Mouse (Mus musculus): Measurements from ENCODE around the gene Dynll1. TPM values are rescaled to one million over a fixed set of nuclear protein-coding genes. Genes with fewer than 3 reads are reported as not detected.

Dynll1 gene
- polyA plus RNA-seq, 1 experiment from 2014 or later = 470 TPM

- Histone ChIP-seq H3K36me3 (ENCODE audit: control insufficient read depth, insufficient read depth) (0 out of 2 replicates have a peak, but pooled peaks cover 3% of the 10 kb centered on the region), H3K27ac (ENCODE audit: low read length) (peak within 1 kb of the TSS; percentile 89), H3K4me3 (ENCODE audit: low read depth, low read length) (peak within 1 kb of the TSS; percentile 96), H3K4me2 (ENCODE audit: low read depth, low read length) (peak within 1 kb of the TSS; percentile 79), H3K9me3 (replicated peaks; ENCODE audit: control insufficient read depth, low read length) (no peaks in the 10 kb centered on the region), H3K27me3 (ENCODE audit: control insufficient read depth, insufficient read depth, low read depth, low read length) (no peaks in the 10 kb centered on the region), H3K9ac (ENCODE audit: low read depth, low read length) (peak within 1 kb of the TSS; percentile 98), H3K4me1 (ENCODE audit: control insufficient read depth, low read depth, low read length) (peaks cover 46% of the 10 kb centered on the region)
- peak; percentile 86 for ATAC-seq (ENCODE audit: low read depth)
- WGBS (ENCODE audit: insufficient replicate concordance) = 14% methylated on average over 26 of the region's 26 CpGs
These were observed 27.8 kb downstream of the Dynll1 start, which contains the start of gene Rnf10 for GRCm38 (mm10) chr5:115272812-115273548. Gene Rnf10, minus strand, starts transcription at chr5:115272898.

GRCm38 (mm10) chr5:115271931-115272811 lies 28.6 kb downstream of the Dynll1 start:
- peak; percentile 55 for ATAC-seq (ENCODE audit: low read depth)
- Histone ChIP-seq H3K4me3 (ENCODE audit: low read depth, low read length) (peak overlapping the region; percentile 96), H3K9ac (ENCODE audit: low read depth, low read length) (peak overlapping the region; percentile 98), H3K9me3 (replicated peaks; ENCODE audit: control insufficient read depth, low read length) (no peaks in the 10 kb centered on the region), H3K27me3 (ENCODE audit: control insufficient read depth, insufficient read depth, low read depth, low read length) (no peaks in the 10 kb centered on the region), H3K27ac (ENCODE audit: low read length) (peak overlapping the region; percentile 89), H3K4me1 (ENCODE audit: control insufficient read depth, low read depth, low read length) (peaks cover 50% of the 10 kb centered on the region), H3K36me3 (ENCODE audit: control insufficient read depth, insufficient read depth) (0 out of 2 replicates have a peak, but pooled peaks cover 3% of the 10 kb centered on the region), H3K4me2 (ENCODE audit: low read depth, low read length) (peak overlapping the region; percentile 74)
- WGBS (ENCODE audit: insufficient replicate concordance) = under 1% methylated on average over 76 of the region's 77 CpGs

- ATAC-seq (ENCODE audit: low read depth) = no peak
- Histone ChIP-seq H3K27ac (ENCODE audit: low read length) (peak overlapping the region; percentile 99), H3K9ac (ENCODE audit: low read depth, low read length) (peak overlapping the region; percentile 60), H3K4me3 (ENCODE audit: low read depth, low read length) (peak overlapping the region; percentile 96), H3K4me2 (ENCODE audit: low read depth, low read length) (peak overlapping the region; percentile 74), H3K36me3 (ENCODE audit: control insufficient read depth, insufficient read depth) (peaks cover 4% of the 10 kb centered on the region; the same call in 1 of the 2 replicates), H3K9me3 (replicated peaks; ENCODE audit: control insufficient read depth, low read length) (no peaks in the 10 kb centered on the region), H3K4me1 (ENCODE audit: control insufficient read depth, low read depth, low read length) (peaks cover 69% of the 10 kb centered on the region), H3K27me3 (ENCODE audit: control insufficient read depth, insufficient read depth, low read depth, low read length) (no peaks in the 10 kb centered on the region)
- WGBS (ENCODE audit: insufficient replicate concordance) = 81% methylated on average over 1 of the region's 1 CpGs
These were observed 30.8 kb downstream of the Dynll1 start for GRCm38 (mm10) chr5:115269969-115270368.

- H3K27ac ChIP-seq (ENCODE audit: low read length) = peak overlapping the region; percentile 99
- peak overlapping the region; percentile 74 for H3K4me2 ChIP-seq (ENCODE audit: low read depth, low read length)
- H3K9ac ChIP-seq (ENCODE audit: low read depth, low read length) = peak overlapping the region; percentile 60
- no peaks in the 10 kb centered on the region for H3K27me3 ChIP-seq (ENCODE audit: control insufficient read depth, insufficient read depth, low read depth, low read length)
- H3K4me3 ChIP-seq (ENCODE audit: low read depth, low read length) = peak overlapping the region; percentile 96
- no peak for ATAC-seq (ENCODE audit: low read depth)
- H3K9me3 ChIP-seq (replicated peaks; ENCODE audit: control insufficient read depth, low read length) = no peaks in the 10 kb centered on the region
- peaks cover 6% of the 10 kb centered on the region; the same call in 1 of the 2 replicates for H3K36me3 ChIP-seq (ENCODE audit: control insufficient read depth, insufficient read depth)
- 29% methylated on average over 3 of the region's 3 CpGs for WGBS (ENCODE audit: insufficient replicate concordance)
- peaks cover 69% of the 10 kb centered on the region for H3K4me1 ChIP-seq (ENCODE audit: control insufficient read depth, low read depth, low read length)
These were observed 32.5 kb downstream of the Dynll1 start for GRCm38 (mm10) chr5:115268266-115268665.

- H3K9me3 ChIP-seq (replicated peaks; ENCODE audit: control insufficient read depth, low read length) = no peaks in the 10 kb centered on the region
- peaks cover 72% of the 10 kb centered on the region for H3K4me1 ChIP-seq (ENCODE audit: control insufficient read depth, low read depth, low read length)
- H3K4me3 ChIP-seq (ENCODE audit: low read depth, low read length) = peak overlapping the region; percentile 96
- H3K27me3 ChIP-seq (ENCODE audit: control insufficient read depth, insufficient read depth, low read depth, low read length) = no peaks in the 10 kb centered on the region
- peak overlapping the region; percentile 99 for H3K27ac ChIP-seq (ENCODE audit: low read length)
- peaks cover 11% of the 10 kb centered on the region for H3K36me3 ChIP-seq (ENCODE audit: control insufficient read depth, insufficient read depth)
- peak overlapping the region; percentile 68 for H3K9ac ChIP-seq (ENCODE audit: low read depth, low read length)
- H3K4me2 ChIP-seq (ENCODE audit: low read depth, low read length) = peak overlapping the region; percentile 74
- WGBS (ENCODE audit: insufficient replicate concordance) = 23% methylated on average over 3 of the region's 3 CpGs
- ATAC-seq (ENCODE audit: low read depth) = no peak
These were observed 33.2 kb downstream of the Dynll1 start for GRCm38 (mm10) chr5:115267469-115268045.

- Histone ChIP-seq H3K4me1 (ENCODE audit: control insufficient read depth, low read depth, low read length) (peaks cover 77% of the 10 kb centered on the region), H3K9ac (ENCODE audit: low read depth, low read length) (peak overlapping the region; percentile 68), H3K4me2 (ENCODE audit: low read depth, low read length) (peak overlapping the region; percentile 74), H3K27ac (ENCODE audit: low read length) (peak overlapping the region; percentile 99), H3K9me3 (replicated peaks; ENCODE audit: control insufficient read depth, low read length) (no peaks in the 10 kb centered on the region), H3K36me3 (ENCODE audit: control insufficient read depth, insufficient read depth) (peaks cover 14% of the 10 kb centered on the region), H3K27me3 (ENCODE audit: control insufficient read depth, insufficient read depth, low read depth, low read length) (no peaks in the 10 kb centered on the region), H3K4me3 (ENCODE audit: low read depth, low read length) (peak overlapping the region; percentile 96)
- ATAC-seq (ENCODE audit: low read depth) = peak; percentile 89
- 21% methylated on average over 8 of the region's 8 CpGs for WGBS (ENCODE audit: insufficient replicate concordance)
These were observed 33.9 kb downstream of the Dynll1 start for GRCm38 (mm10) chr5:115266787-115267468.

- Histone ChIP-seq H3K27me3 (ENCODE audit: control insufficient read depth, insufficient read depth, low read depth, low read length) (no peaks in the 10 kb centered on the region), H3K36me3 (ENCODE audit: control insufficient read depth, insufficient read depth) (peaks cover 14% of the 10 kb centered on the region), H3K9ac (ENCODE audit: low read depth, low read length) (peak overlapping the region; percentile 63), H3K27ac (ENCODE audit: low read length) (peak overlapping the region; percentile 99), H3K4me2 (ENCODE audit: low read depth, low read length) (peak overlapping the region; percentile 68), H3K4me1 (ENCODE audit: control insufficient read depth, low read depth, low read length) (peaks cover 80% of the 10 kb centered on the region), H3K9me3 (replicated peaks; ENCODE audit: control insufficient read depth, low read length) (no peaks in the 10 kb centered on the region), H3K4me3 (ENCODE audit: low read depth, low read length) (peak overlapping the region; percentile 49)
- ATAC-seq (ENCODE audit: low read depth) = peak; percentile 48
- 63% methylated on average over 5 of the region's 5 CpGs for WGBS (ENCODE audit: insufficient replicate concordance)
These were observed 34.5 kb downstream of the Dynll1 start for GRCm38 (mm10) chr5:115266340-115266739.

GRCm38 (mm10) chr5:115262502-115263291 lies 38.1 kb downstream of the Dynll1 start:
- no peak for ATAC-seq (ENCODE audit: low read depth)
- peaks cover 38% of the 10 kb centered on the region for H3K36me3 ChIP-seq (ENCODE audit: control insufficient read depth, insufficient read depth)
- H3K4me3 ChIP-seq (ENCODE audit: low read depth, low read length) = no peak overlapping the region
- no peak overlapping the region for H3K9ac ChIP-seq (ENCODE audit: low read depth, low read length)
- H3K9me3 ChIP-seq (replicated peaks; ENCODE audit: control insufficient read depth, low read length) = no peaks in the 10 kb centered on the region
- 85% methylated on average over 14 of the region's 14 CpGs for WGBS (ENCODE audit: insufficient replicate concordance)
- peaks cover 57% of the 10 kb centered on the region for H3K4me1 ChIP-seq (ENCODE audit: control insufficient read depth, low read depth, low read length)
- no peak overlapping the region for H3K27ac ChIP-seq (ENCODE audit: low read length)
- H3K27me3 ChIP-seq (ENCODE audit: control insufficient read depth, insufficient read depth, low read depth, low read length) = no peaks in the 10 kb centered on the region
- H3K4me2 ChIP-seq (ENCODE audit: low read depth, low read length) = no peak overlapping the region
